Mouse (Mus musculus) bone marrow macrophage, adult 2 months (primary cell): ENCODE measurements around the gene Pramel7.

Source experiments
- CTCF ChIP-seq: IDR thresholded peaks from 2 replicates; pipeline ENCODE4 v1.5.1; 2012; ENCODE audit warnings: low read depth, mild to moderate bottlenecking, low read length, moderate library complexity
- POLR2A ChIP-seq: IDR thresholded peaks from 2 replicates; pipeline ENCODE4 v1.6.1; 2012; ENCODE audit warnings: mild to moderate bottlenecking, low read depth, low read length, borderline replicate concordance

- no peak for TF ChIP-seq POLR2A
- TF ChIP-seq CTCF, result no peak
Measured at GRCm38 (mm10) chr2:87481158-87481557, 15.7 kb downstream of the Pramel7 start.
